Mouse (Mus musculus) Patski (cell line): ENCODE measurements around the gene Kidins220. TPM values are rescaled to one million over a fixed set of nuclear protein-coding genes. Genes with fewer than 3 reads are reported as not detected.

Experiments used
- ATAC-seq: fragments of 100-300 bp; one replicate; pipeline ENCODE4 v1.8.0; 2021
- CTCF ChIA-PET: fragments of 350-600 bp; sonication (Branson Sonifier 250); formaldehyde crosslinking; loops from one replicate; lab custom pipeline; 2022; ENCODE audit warnings: inconsistent platforms; lab: Charles Lee
- POLR2A ChIA-PET: fragments of 350-600 bp; sonication (Branson Sonifier 250); formaldehyde crosslinking; loops from one replicate; lab custom pipeline; 2022; ENCODE audit warnings: antibody characterized with exemption, inconsistent platforms; lab: Charles Lee
- DNase-seq: peaks from one replicate; pipeline ENCODE4 v3.0.0-alpha.2; 2011; ENCODE audit warnings: low read depth, low spot score
- H3K27me3 ChIP-seq: fragments of 371-371 bp; one replicate; pipeline ENCODE4 v1.5.1; 2021
- CTCF ChIP-seq: fragments of 100-300 bp; IDR thresholded peaks from one replicate; pipeline ENCODE4 v1.5.1; 2021
- in situ Hi-C: fragments of 300-500 bp; cut with MboI; formaldehyde crosslinking; loops from 3 replicates; pipeline ENCODE4 v1.11.1; 2018; ENCODE audit warnings: low pct_unique_long_range_greater_than_20kb, mixed read lengths
- polyA plus RNA-seq: library from polyadenylated mRNA; unstranded; gene quantifications from one replicate; pipeline ENCODE4 v1.2.3, GENCODE M21; 2021

The Kidins220 gene
- polyA plus RNA-seq, 1 experiment from 2014 or later = 77.1 TPM

DNA sequence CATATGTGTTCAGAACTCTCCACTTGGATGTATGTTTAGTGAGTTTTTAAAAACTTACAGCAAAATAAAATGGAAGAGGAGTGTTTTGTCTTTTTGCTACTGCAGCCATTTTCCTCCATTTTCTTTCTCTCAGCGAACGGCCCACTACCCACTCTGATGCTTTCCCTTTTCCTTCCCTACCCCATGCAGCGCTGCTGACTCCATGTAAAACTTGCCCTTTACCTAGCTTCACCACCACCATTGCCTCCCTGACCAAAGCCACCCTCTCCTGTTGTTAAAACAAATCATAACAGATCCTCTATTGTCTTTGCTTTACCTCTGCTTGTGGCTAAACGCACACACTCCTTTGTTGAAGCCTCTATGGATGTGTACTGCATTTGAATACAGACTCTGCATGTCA, 20.6 kb downstream of the Kidins220 start:
- ChIA-PET POLR2A (no interaction called here), CTCF (no interaction called here)
- no peaks in the 10 kb centered on the region for H3K27me3 ChIP-seq
- DNase-seq (no peak), ATAC-seq (no peak)
- in situ Hi-C loops = no loop called here
- TF ChIP-seq CTCF = no peak

DNA sequence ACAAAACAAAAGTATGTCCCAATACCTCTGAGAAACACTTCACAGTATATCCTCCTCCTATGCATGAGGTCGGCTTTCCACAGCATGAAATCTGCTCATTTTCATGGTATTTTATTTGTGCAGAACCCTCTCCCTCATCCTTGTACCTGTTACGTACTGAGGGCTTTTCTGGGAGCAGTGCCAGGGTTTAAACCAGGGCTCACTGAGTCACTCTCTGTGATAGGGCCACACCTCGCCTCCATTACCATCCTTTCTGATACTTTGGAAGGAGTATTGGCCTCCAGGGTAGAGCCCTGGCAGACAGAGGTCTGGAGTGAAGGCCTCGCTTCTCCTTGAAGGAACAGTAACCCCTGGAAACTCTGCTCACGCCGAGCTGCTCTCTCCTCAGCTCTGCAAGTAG, 30.6 kb downstream of the Kidins220 start:
- ATAC-seq (no peak), DNase-seq (no peak)
- ChIA-PET POLR2A (no interaction called here), CTCF (interaction anchor here (1.1 kb wide), 1 partner anchor 10 kb away, joined by 3 read pairs; no protein-coding TSS in a partner anchor)
- in situ Hi-C loops = no loop called here
- TF ChIP-seq CTCF = no peak
- H3K27me3 ChIP-seq = no peaks in the 10 kb centered on the region

DNA sequence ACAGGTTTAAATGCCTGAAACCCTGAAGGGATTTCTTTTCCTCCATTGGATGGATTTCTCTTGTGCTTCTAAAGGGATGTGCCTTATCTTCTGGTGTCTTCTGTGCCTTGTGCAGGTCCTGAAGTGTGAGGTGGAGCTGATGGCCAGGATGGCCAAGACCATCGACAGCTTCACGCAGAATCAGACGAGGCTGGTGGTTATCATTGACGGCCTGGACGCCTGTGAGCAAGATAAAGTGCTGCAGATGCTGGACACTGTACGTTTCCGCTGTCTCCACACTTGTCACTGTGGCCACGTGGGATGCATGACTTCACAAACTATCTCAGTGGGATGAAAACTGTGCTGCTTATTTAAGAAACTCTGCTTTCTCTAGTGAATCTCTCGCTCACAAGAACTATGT, 35.2 kb downstream of the Kidins220 start:
- ChIA-PET POLR2A (no interaction called here), CTCF (no interaction called here)
- no peak for ATAC-seq
- DNase-seq = no peak
- in situ Hi-C loops = no loop called here
- H3K27me3 ChIP-seq = no peaks in the 10 kb centered on the region
- TF ChIP-seq CTCF = no peak

DNA sequence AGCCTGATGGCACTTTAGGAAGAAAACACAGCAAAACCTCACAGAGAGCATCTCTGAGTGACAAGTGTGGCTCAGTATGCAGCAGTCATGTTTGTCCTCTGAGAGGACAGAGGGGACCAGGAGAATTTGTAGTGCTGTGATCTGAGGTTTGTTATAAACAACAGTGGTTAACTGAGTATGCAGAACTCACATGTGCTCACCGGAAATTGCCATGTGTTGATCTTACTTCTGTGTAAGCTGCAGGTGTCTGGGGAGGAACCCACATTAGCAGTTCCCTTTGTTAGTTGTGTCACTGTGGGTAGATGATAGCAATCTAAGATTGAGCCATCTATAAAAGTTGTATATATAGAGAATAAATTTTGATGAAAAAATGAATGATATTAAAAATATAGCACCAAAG, 35.7 kb downstream of the Kidins220 start:
- CTCF ChIA-PET = no interaction called here
- no peak for ATAC-seq
- in situ Hi-C loops = no loop called here

DNA sequence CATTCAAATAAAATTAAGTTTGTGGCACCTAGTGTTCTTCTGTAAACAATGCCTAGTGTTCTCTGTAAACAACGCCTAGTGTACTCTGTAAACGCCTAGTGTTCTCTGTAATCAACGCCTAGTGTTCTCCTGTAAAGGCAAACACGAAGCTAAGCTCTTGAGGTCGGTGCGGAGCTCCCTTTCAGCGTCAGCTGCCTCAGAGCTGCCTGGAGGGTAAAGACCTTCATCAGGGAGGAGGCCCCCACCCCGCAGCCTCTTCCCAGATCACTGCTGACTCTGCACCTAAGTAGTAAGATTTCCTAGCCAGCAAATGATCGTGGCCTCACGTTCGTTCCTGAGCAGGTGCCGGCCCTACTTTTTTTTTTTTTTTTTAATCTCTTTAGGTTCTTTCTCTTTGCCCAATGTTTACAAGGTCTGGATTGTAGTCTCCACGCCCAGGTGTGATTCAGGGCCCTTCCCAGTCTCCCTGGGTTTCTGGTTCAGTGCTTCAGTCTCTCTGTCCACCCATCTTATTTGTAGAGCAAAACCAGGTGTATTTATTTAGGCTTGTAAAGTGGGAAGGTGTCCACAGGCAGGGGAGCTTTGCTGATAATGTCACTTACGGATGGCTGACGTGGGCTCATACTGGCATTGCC, 37.1 kb downstream of the Kidins220 start:
- no peak for TF ChIP-seq CTCF

More for the DNA sequence above, 35.7 kb downstream of the Kidins220 start:
- TF ChIP-seq CTCF = no peak
- H3K27me3 ChIP-seq = no peaks in the 10 kb centered on the region
- POLR2A ChIA-PET = no interaction called here
- no peak for DNase-seq

DNA sequence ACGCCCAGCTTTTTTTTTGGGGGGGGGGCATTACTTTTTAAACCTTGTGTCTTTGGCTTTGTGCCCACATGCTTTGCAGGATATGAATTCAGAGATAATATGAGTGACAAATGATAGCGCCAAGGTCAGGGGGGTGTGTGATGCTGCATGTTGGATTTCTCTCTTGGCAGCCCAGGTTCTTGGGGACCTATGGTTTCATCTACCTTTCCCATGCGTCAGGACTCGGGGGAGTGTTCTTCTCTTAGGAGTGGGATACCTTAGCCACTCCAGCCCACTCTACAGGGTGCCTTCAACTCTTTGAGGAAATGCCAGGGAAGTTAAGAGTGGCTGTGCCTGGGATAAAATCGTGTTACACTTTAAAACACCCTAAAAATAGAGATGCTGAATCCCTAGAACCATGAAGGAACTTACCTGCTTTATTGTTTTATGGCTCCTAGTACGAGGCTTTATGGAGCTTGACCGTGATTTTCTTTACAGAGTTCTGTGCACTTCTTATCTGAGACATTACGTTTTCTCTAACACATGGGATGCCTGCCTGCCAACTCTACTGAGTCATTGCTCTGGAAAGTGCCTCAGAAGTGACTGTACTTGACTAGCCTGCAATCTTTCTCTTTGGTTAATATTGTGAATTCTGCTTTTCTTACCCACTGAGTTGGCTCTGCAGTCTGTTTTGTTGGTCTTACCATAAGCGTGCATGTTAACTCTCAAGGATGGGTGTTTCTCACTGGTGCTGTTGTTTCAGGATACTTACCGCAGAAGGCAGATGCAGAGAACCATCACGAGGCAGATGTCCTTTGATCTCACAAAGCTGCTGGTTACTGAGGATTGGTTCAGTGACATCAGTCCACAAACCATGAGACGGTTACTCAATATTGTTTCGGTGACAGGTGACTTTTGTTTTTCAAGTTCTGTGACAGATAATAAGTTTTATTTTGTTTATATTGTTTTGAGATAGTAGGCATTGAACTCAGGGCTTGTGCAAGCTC, 38.1 kb downstream of the Kidins220 start:
- TF ChIP-seq CTCF = no peak
- CTCF ChIA-PET = no interaction called here
- ATAC-seq = peak; percentile 39
- DNase-seq = peak; percentile 17
- POLR2A ChIA-PET = interaction anchor here (0.6 to 1.0 kb wide), 2 partner anchors 27 to 240 kb away, joined by 3 to 4 read pairs; no protein-coding TSS in a partner anchor
- in situ Hi-C loops = no loop called here
- no peaks in the 10 kb centered on the region for H3K27me3 ChIP-seq

More for the DNA sequence above, 37.1 kb downstream of the Kidins220 start:
- ChIA-PET POLR2A (interaction anchor here (0.6 kb wide), 1 partner anchor 239 kb away, joined by 4 read pairs; no protein-coding TSS in a partner anchor), CTCF (no interaction called here)
- DNase-seq = no peak
- H3K27me3 ChIP-seq = no peaks in the 10 kb centered on the region
- in situ Hi-C loops = no loop called here
- no peak for ATAC-seq

DNA sequence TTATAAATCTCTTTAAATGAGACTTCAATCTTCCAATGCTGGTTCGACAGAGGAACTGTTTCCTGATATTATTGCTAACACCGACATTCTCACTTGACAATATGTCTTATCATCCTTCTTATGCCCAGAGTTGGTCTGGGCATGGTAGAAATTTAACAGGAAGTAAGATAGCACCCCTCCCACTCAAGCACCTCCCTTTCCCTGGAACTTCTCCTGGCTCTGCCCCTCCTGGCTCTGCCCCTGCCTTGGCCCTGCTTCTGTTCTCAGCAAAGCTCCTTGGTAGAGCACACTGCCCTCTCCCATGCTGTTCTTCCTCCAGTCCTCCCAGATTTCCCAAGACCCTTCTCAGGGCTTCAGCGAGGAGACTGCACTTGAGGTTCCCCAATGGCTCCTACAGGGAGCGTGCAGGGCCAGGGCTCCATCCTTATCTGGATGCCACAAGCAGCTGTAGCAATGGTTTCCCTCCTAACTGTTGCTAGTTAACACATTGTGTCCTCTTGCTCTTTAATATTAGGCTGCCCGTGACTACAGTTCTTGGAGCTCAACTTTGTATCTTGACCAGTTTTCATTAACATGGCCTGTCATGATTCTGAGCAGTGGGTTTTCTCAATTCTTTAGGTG, 39.7 kb downstream of the Kidins220 start:
- H3K27me3 ChIP-seq = no peaks in the 10 kb centered on the region
- in situ Hi-C loops = no loop called here
- ChIA-PET POLR2A (no interaction called here), CTCF (interaction anchor here (0.8 to 1.2 kb wide), 2 partner anchors 9 to 25 kb away, joined by 3 read pairs; no protein-coding TSS in a partner anchor)
- no peak for TF ChIP-seq CTCF
- DNase-seq (no peak), ATAC-seq (no peak)

DNA sequence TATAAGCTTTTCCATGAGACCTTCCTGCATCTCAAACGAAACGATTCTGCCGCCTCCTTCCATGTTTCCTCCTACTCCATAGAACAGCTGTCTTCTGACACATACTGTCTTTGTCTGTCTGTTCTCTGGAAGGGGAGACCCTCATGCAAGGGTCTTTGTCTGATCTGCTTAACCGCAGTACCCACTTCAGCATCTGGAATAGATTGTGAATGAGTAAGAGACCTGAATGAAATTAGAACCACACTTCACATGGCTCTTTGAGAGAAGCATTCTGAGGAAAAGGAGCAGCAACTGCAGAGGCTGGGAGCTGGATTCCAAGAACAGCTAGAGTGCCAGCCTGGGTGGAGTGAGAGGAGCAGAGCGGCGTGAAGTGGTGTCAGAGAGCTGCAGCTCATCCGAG, 40.2 kb downstream of the Kidins220 start:
- CTCF ChIA-PET = interaction anchor here (0.8 to 1.2 kb wide), 2 partner anchors 10 to 26 kb away, joined by 3 read pairs; no protein-coding TSS in a partner anchor
- no peaks in the 10 kb centered on the region for H3K27me3 ChIP-seq
- no peak for TF ChIP-seq CTCF
- POLR2A ChIA-PET = no interaction called here
- DNase-seq = no peak
- ATAC-seq = no peak
- in situ Hi-C loops = no loop called here

DNA sequence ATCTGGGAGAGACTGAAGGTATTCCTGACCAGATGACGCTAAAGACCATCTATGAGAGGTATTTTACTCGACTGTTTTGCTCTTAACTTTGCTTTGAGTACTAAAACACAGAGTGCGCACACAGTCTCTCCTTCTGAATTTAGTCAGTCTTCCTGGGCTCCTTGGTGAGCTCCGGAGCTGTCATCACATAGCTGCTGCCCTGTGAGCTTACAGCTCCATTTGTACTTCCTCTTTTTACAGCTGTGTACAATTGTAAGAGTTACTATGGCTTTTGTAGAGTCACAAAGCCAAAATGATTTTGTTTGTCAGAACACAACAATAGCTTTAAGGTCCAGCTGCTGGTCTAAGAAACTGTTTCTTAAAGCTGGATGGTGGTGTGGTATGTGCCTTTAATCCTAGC, 42.3 kb downstream of the Kidins220 start:
- CTCF ChIA-PET = interaction anchor here (0.8 kb wide), 1 partner anchor 20 kb away, joined by 3 read pairs; no protein-coding TSS in a partner anchor
- no peak for TF ChIP-seq CTCF
- in situ Hi-C loops = no loop called here
- DNase-seq (no peak), ATAC-seq (no peak)
- POLR2A ChIA-PET = no interaction called here
- H3K27me3 ChIP-seq = no peaks in the 10 kb centered on the region

DNA sequence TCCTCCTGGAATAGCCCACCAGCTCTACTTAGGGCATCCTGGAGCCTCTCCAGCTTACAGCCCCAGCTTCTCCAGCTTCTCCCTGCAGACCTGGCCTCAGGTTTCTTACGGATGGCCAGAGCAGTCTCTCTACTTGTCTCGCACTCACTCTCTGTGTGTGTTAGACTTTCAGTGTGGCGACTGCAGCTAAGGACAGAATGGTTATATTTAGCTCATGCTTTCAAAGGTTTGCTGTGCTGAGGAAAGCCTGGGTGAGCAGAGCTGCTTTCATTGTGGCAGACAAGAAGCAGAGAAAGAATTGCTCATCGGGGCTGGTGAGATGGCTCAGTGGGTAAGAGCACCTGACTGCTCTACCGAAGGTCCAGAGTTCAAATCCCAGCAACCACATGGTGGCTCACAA, 46.3 kb downstream of the Kidins220 start:
- POLR2A ChIA-PET = no interaction called here
- no peaks in the 10 kb centered on the region for H3K27me3 ChIP-seq
- DNase-seq = no peak
- no peak for TF ChIP-seq CTCF
- in situ Hi-C loops = loop anchor here (10.0 kb wide), 1 partner anchor 1054 kb away; no protein-coding TSS in a partner anchor
- CTCF ChIA-PET = no interaction called here
- ATAC-seq = no peak
